In the genomic region with DNA sequence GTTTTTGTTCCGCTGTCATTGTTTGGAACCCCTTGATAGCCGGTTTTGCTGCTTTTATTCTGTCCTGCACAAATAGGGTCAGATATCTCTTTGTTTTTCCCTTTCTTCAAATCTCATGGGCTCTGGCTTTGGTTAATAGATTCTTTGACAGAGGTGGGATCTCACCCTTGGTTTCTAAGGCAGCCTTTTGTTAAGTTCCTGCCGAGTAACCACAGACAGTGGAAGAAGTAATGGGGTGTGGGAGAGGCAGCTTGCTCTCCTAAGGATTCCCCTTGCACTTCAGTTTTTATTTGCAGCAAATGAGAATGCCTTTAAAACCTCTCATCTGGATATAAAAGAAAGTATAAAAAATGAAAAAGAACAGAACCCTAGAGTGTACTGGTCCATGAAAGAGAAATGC, we compare ENCODE assay signal across 27 mouse cellular contexts.
A peak's percentile ranks its signal among the peaks of the same experiment; 100 is the strongest.
DNase-seq lines count a peak whose midpoint lies in the region; ATAC-seq and TF ChIP-seq lines count a peak whose summit lies in the region.
"Had no signal": no experiment of that assay in that cellular context is flagged by ENCODE, and none has a peak within 500 bp of the region (broad histone marks: within the 10 kb centered on the region; RNA-seq: fewer than 3 reads in every experiment).

No protein-coding gene starts in this region.

- no peak for TF ChIP-seq CTCF in hindbrain, postnatal 0 days (IDR thresholded peaks at IDR 0.05; ENCODE audit: low read depth)

- H3K4me3 ChIP-seq in hindbrain, embryonic 11.5 days (ENCODE audit: low read depth, low read length), result no peak overlapping the region
- H3K4me3 ChIP-seq in hindbrain, postnatal 0 days (ENCODE audit: low read length), result no peak overlapping the region
- no peak overlapping the region for H3K4me3 ChIP-seq in neural tube, embryonic 11.5 days (ENCODE audit: low read depth, low read length)
- no peak overlapping the region for H3K4me3 ChIP-seq in neural tube, embryonic 15.5 days (replicated peaks)
- H3K4me3 ChIP-seq: embryonic facial prominence, embryonic 10.5 days; embryonic facial prominence, embryonic 13.5 days; erythroblast, embryonic 14.5 days; forebrain, embryonic 15.5 days; heart, adult 2 months; heart, embryonic 10.5 days; heart, embryonic 13.5 days; hindbrain, embryonic 12.5 days; hindbrain, embryonic 15.5 days; intestine, embryonic 15.5 days had no signal

- H3K27ac ChIP-seq in hindbrain, embryonic 11.5 days (ENCODE audit: low read depth, low read length), result no peak overlapping the region
- no peak overlapping the region for H3K27ac ChIP-seq in hindbrain, postnatal 0 days
- H3K27ac ChIP-seq in neural tube, embryonic 11.5 days (ENCODE audit: low read depth, low read length), result no peak overlapping the region
- H3K27ac ChIP-seq in neural tube, embryonic 15.5 days (replicated peaks), result no peak overlapping the region
- H3K27ac ChIP-seq: embryonic facial prominence, embryonic 10.5 days; embryonic facial prominence, embryonic 13.5 days; forebrain, embryonic 15.5 days; heart, adult 2 months; heart, embryonic 10.5 days; heart, embryonic 13.5 days; hindbrain, embryonic 12.5 days; hindbrain, embryonic 15.5 days; intestine, embryonic 15.5 days had no signal

- peak; percentile 39; the same call in 1 of the 2 replicates for ATAC-seq in hindbrain, embryonic 11.5 days (ENCODE audit: low FRiP score)
- no peak for ATAC-seq in hindbrain, postnatal 0 days
- 0 out of 2 replicates have a peak, but pooled peaks have one; percentile 2 for ATAC-seq in neural tube, embryonic 11.5 days (ENCODE audit: insufficient read depth, low FRiP score, low TSS enrichment)
- no peak for ATAC-seq in neural tube, embryonic 15.5 days (ENCODE audit: low FRiP score)
- ATAC-seq: activated CD4-positive, CD25-positive, alpha-beta regulatory T cell, adult 4 months; forebrain, embryonic 15.5 days; intestine, embryonic 15.5 days had no signal

- no peak overlapping the region for H3K9ac ChIP-seq in hindbrain, embryonic 11.5 days (ENCODE audit: low read depth, low read length)
- H3K9ac ChIP-seq in hindbrain, postnatal 0 days (replicated peaks; ENCODE audit: low read length), result no peak overlapping the region
- no peak overlapping the region for H3K9ac ChIP-seq in neural tube, embryonic 11.5 days (ENCODE audit: low read length)
- no peak overlapping the region for H3K9ac ChIP-seq in neural tube, embryonic 15.5 days (replicated peaks)
- H3K9ac ChIP-seq: embryonic facial prominence, embryonic 13.5 days; forebrain, embryonic 15.5 days; heart, embryonic 13.5 days; hindbrain, embryonic 12.5 days; hindbrain, embryonic 15.5 days; intestine, embryonic 15.5 days had no signal

- no peaks in the 10 kb centered on the region for H3K4me1 ChIP-seq in hindbrain, embryonic 11.5 days (replicated peaks; ENCODE audit: control insufficient read depth, insufficient read depth, low read length)
- H3K4me1 ChIP-seq in hindbrain, postnatal 0 days (ENCODE audit: insufficient read depth, low read length), result no peaks in the 10 kb centered on the region
- no peaks in the 10 kb centered on the region for H3K4me1 ChIP-seq in neural tube, embryonic 11.5 days (ENCODE audit: control insufficient read depth, insufficient read depth, low read length)
- H3K4me1 ChIP-seq in neural tube, embryonic 15.5 days, result 0 out of 2 replicates have a peak, but pooled peaks cover 2% of the 10 kb centered on the region
- H3K4me1 ChIP-seq: heart, embryonic 10.5 days; heart, embryonic 13.5 days; hindbrain, embryonic 15.5 days had no signal

- DNase-seq in embryo, embryonic 10.5 days (ENCODE audit: low spot score), result peak; percentile 9
- DNase-seq in embryo, embryonic 10 days (ENCODE audit: low spot score), result no peak
- peak; percentile 15 for DNase-seq in hindbrain, embryonic 11.5 days (ENCODE audit: low spot score)
- DNase-seq in hindbrain, postnatal 0 days (ENCODE audit: low spot score), result no peak
- no peak for DNase-seq in neural tube, embryonic 11.5 days (ENCODE audit: low spot score)
- DNase-seq: adrenal gland, adult 8-10 months; adrenal gland, postnatal 25 days; cerebellum, adult 18-20 months; cerebellum, adult 9-10 months; cerebellum, postnatal 14 days; embryo, embryonic 11 days; gastrocnemius, postnatal 10 days; gastrocnemius, postnatal 36 days; heart, adult 2 months; heart, postnatal 14 days; heart, postnatal 4 days had no signal

- 44% methylated on average over 3 of the region's 3 CpGs for WGBS in hindbrain, embryonic 11.5 days
- WGBS in hindbrain, postnatal 0 days, result 28% methylated on average over 3 of the region's 3 CpGs
- 51% methylated on average over 3 of the region's 3 CpGs for WGBS in neural tube, embryonic 11.5 days
- 33% methylated on average over 3 of the region's 3 CpGs for WGBS in neural tube, embryonic 15.5 days

- H3K9me3 ChIP-seq in hindbrain, embryonic 11.5 days (ENCODE audit: control insufficient read depth, low read length), result no peaks in the 10 kb centered on the region
- H3K9me3 ChIP-seq in hindbrain, postnatal 0 days (ENCODE audit: low read length), result no peaks in the 10 kb centered on the region
- no peaks in the 10 kb centered on the region for H3K9me3 ChIP-seq in neural tube, embryonic 11.5 days (ENCODE audit: control insufficient read depth, low read length)
- H3K9me3 ChIP-seq in neural tube, embryonic 15.5 days (replicated peaks), result no peaks in the 10 kb centered on the region
- H3K9me3 ChIP-seq: embryonic facial prominence, embryonic 10.5 days; embryonic facial prominence, embryonic 13.5 days; forebrain, embryonic 15.5 days; heart, embryonic 10.5 days; heart, embryonic 13.5 days; hindbrain, embryonic 12.5 days; hindbrain, embryonic 15.5 days; intestine, embryonic 15.5 days had no signal

- H3K4me2 ChIP-seq in hindbrain, embryonic 11.5 days (replicated peaks; ENCODE audit: low read depth, low read length), result no peak overlapping the region
- H3K4me2 ChIP-seq in hindbrain, postnatal 0 days (ENCODE audit: low read depth, low read length), result no peak overlapping the region
- no peak overlapping the region for H3K4me2 ChIP-seq in neural tube, embryonic 11.5 days (ENCODE audit: low read depth)
- H3K4me2 ChIP-seq in neural tube, embryonic 15.5 days, result no peak overlapping the region
- H3K4me2 ChIP-seq: embryonic facial prominence, embryonic 13.5 days; forebrain, embryonic 15.5 days; heart, embryonic 13.5 days; hindbrain, embryonic 12.5 days; hindbrain, embryonic 15.5 days; intestine, embryonic 15.5 days had no signal

- no peaks in the 10 kb centered on the region; the same call in 1 of the 2 replicates for H3K27me3 ChIP-seq in hindbrain, embryonic 11.5 days (ENCODE audit: control insufficient read depth, insufficient read depth, low read length)
- H3K27me3 ChIP-seq in hindbrain, postnatal 0 days (ENCODE audit: insufficient read depth, low read length), result no peaks in the 10 kb centered on the region
- no peaks in the 10 kb centered on the region for H3K27me3 ChIP-seq in neural tube, embryonic 11.5 days (ENCODE audit: control insufficient read depth, insufficient read depth, low read length)
- no peaks in the 10 kb centered on the region for H3K27me3 ChIP-seq in neural tube, embryonic 15.5 days (replicated peaks)
- H3K27me3 ChIP-seq: embryonic facial prominence, embryonic 13.5 days; forebrain, embryonic 15.5 days; heart, embryonic 13.5 days; hindbrain, embryonic 12.5 days; hindbrain, embryonic 15.5 days; intestine, embryonic 15.5 days had no signal

- H3K36me3 ChIP-seq in hindbrain, embryonic 11.5 days (ENCODE audit: control insufficient read depth, insufficient read depth, low read length), result no peaks in the 10 kb centered on the region
- H3K36me3 ChIP-seq in hindbrain, postnatal 0 days (ENCODE audit: insufficient read depth, low read length), result no peaks in the 10 kb centered on the region
- no peaks in the 10 kb centered on the region for H3K36me3 ChIP-seq in neural tube, embryonic 11.5 days (ENCODE audit: control insufficient read depth, insufficient read depth, low read length)
- H3K36me3 ChIP-seq in neural tube, embryonic 15.5 days, result no peaks in the 10 kb centered on the region
- H3K36me3 ChIP-seq: embryonic facial prominence, embryonic 10.5 days; embryonic facial prominence, embryonic 13.5 days; forebrain, embryonic 15.5 days; heart, embryonic 10.5 days; heart, embryonic 13.5 days; hindbrain, embryonic 12.5 days; hindbrain, embryonic 15.5 days; intestine, embryonic 15.5 days had no signal

Comparison
In these comparisons a context has a peak if more than half of its experiments do, and no peak if none do; other contexts are left out.
1. DNase-seq: peak in embryo, embryonic 10.5 days (single experiment) and hindbrain, embryonic 11.5 days (single experiment); none in embryo, embryonic 10 days (single experiment), hindbrain, postnatal 0 days (single experiment) and neural tube, embryonic 11.5 days (single experiment).
2. ATAC-seq: peak in hindbrain, embryonic 11.5 days (single experiment) and neural tube, embryonic 11.5 days (single experiment); none in hindbrain, postnatal 0 days (single experiment) and neural tube, embryonic 15.5 days (single experiment).